Mouse (Mus musculus): ENCODE data around the gene Gpr15.

Gpr15 gene

GRCm38 (mm10) chr16:58718666-58719120 is at the start of gene Gpr15:
Gpr15 (minus strand) TSS chr16:58719070.
- no peak for DNase-seq (ENCODE audit: low read depth, low spot score)

GRCm38 (mm10) chr16:58763076-58763475 is 44.2 kb upstream of the Gpr15 start, which contains the start of gene Olfr172:
Olfr172 (minus strand) TSS chr16:58763176.
- no peak for DNase-seq (ENCODE audit: low read depth, low spot score)

GRCm38 (mm10) chr16:58756191-58756590 is 37.3 kb upstream of the Gpr15 start:
- no peak for DNase-seq (ENCODE audit: low read depth, low spot score)

GRCm38 (mm10) chr16:58751314-58751713 is 32.4 kb upstream of the Gpr15 start:
- DNase-seq (ENCODE audit: low read depth, low spot score): no peak

- no peak for DNase-seq (ENCODE audit: low read depth, low spot score)
Measured at GRCm38 (mm10) chr16:58746715-58747114, 27.8 kb upstream of the Gpr15 start.

GRCm38 (mm10) chr16:58740751-58741150 is 21.9 kb upstream of the Gpr15 start:
- no peak for DNase-seq (ENCODE audit: low read depth, low spot score)

GRCm38 (mm10) chr16:58738800-58739199 is 19.9 kb upstream of the Gpr15 start:
- DNase-seq (ENCODE audit: low read depth, low spot score): no peak

- no peak for DNase-seq (ENCODE audit: low read depth, low spot score)
Measured at GRCm38 (mm10) chr16:58738205-58738604, 19.3 kb upstream of the Gpr15 start.

GRCm38 (mm10) chr16:58728176-58728671 is 9.4 kb upstream of the Gpr15 start:
- DNase-seq (ENCODE audit: low read depth, low spot score): no peak

- peak; percentile 95 for DNase-seq (ENCODE audit: low read depth, low spot score)
Measured at GRCm38 (mm10) chr16:58727477-58728131, 8.7 kb upstream of the Gpr15 start, which contains the start of gene Cldnd1. Cldnd1 (plus strand) TSS chr16:58727910.

- no peak for DNase-seq (ENCODE audit: low read depth, low spot score)
Measured at GRCm38 (mm10) chr16:58726680-58727476, 8.0 kb upstream of the Gpr15 start.

GRCm38 (mm10) chr16:58722292-58722691 is 3.4 kb upstream of the Gpr15 start:
- no peak for DNase-seq (ENCODE audit: low read depth, low spot score)

GRCm38 (mm10) chr16:58715018-58715417 is 3.9 kb downstream of the Gpr15 start:
- no peak for DNase-seq (ENCODE audit: low read depth, low spot score)

GRCm38 (mm10) chr16:58713128-58713527 is 5.7 kb downstream of the Gpr15 start:
- DNase-seq (ENCODE audit: low read depth, low spot score): no peak

GRCm38 (mm10) chr16:58712221-58712620 is 6.6 kb downstream of the Gpr15 start:
- DNase-seq (ENCODE audit: low read depth, low spot score): no peak

- DNase-seq (ENCODE audit: low read depth, low spot score): no peak
Measured at GRCm38 (mm10) chr16:58709536-58709935, 9.3 kb downstream of the Gpr15 start.

- no peak for DNase-seq (ENCODE audit: low read depth, low spot score)
Measured at GRCm38 (mm10) chr16:58708601-58709475, 10.0 kb downstream of the Gpr15 start.

GRCm38 (mm10) chr16:58707276-58707905 is 11.5 kb downstream of the Gpr15 start:
- no peak for DNase-seq (ENCODE audit: low read depth, low spot score)

GRCm38 (mm10) chr16:58704999-58705398 is 13.9 kb downstream of the Gpr15 start:
- DNase-seq (ENCODE audit: low read depth, low spot score): no peak

GRCm38 (mm10) chr16:58703382-58704124 is 15.3 kb downstream of the Gpr15 start:
- DNase-seq (ENCODE audit: low read depth, low spot score): no peak

All from brain, embryonic 18.5 days (tissue).